Mouse (Mus musculus) urinary bladder, postnatal 36 days (tissue): ENCODE results near the gene Ago4.

ENCODE experiments used
- DNase-seq, 2 experiments: peaks; one replicate each; pipeline ENCODE4 v3.0.0; 2022; ENCODE audit warnings: low spot score in 2 of 2, mixed read lengths in 1 of 2

The Ago4 gene

GRCm38 (mm10) chr4:126468925-126469324, 64.3 kb downstream of the Ago4 start:
- no peak for DNase-seq

DNA sequence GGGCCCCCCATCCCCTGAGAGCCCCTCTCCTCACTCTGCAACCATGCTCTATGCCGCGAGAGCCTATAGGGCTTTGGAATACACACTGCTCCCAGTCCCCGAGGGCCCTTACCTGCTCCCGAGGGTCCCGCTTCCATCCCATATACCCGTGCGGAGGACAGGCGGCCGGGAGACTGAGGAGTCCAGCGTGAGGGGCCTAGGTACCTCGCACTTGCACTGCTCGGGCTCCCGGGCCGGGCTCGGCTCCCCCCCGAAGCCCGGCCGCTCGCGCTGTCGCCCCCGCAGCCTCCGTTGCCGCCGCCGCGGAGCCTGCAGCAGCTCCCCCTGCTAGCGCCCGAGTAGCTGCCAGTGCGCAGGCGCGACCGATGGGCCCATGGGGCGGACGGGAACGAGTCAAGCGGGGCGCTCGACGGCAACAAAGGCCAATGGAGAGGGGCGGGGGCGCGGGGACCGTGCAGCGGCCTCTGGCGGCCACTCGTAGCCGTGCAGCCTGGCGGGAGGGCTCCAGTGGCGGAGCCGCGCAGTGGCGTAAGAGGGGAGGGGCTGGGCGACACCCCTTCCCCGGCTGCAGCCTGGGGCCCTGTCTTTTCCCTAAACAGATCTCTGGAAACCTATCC, 64.9 kb downstream of the Ago4 start, which contains the start of gene Ago1:
Gene Ago1, minus strand, starts transcription at position 299 of the 617 bp plus-strand sequence.
- DNase-seq, result peak; percentile 90 to 95

DNA sequence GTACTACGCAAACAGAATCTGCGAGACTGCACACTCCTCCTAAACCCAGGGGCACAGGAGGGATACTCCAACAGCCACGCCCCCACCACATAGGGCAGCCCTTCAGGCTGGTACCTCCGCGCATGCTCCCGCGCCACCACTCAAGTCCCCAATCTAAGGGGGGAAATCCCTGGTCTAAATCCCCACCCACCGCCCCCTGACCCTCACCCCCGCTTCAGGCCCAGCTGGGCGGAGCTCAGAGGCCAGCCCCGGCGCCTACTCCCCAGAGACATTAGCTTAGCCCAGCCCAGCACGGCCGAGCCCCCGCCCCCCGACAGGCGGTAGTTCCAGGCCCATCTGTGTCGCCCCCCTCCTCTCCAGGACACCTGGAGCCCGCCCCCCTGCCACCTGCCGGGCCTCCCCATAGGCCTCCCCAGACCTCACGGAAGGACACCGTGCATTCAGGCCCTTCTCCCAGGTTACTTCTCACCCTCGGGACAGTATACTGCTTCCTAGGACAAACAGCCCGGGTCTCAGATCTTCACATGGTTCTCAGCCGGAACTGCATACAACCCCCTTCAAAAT, 65.5 kb downstream of the Ago4 start:
- peak; percentile 29 to 45 for DNase-seq

DNA sequence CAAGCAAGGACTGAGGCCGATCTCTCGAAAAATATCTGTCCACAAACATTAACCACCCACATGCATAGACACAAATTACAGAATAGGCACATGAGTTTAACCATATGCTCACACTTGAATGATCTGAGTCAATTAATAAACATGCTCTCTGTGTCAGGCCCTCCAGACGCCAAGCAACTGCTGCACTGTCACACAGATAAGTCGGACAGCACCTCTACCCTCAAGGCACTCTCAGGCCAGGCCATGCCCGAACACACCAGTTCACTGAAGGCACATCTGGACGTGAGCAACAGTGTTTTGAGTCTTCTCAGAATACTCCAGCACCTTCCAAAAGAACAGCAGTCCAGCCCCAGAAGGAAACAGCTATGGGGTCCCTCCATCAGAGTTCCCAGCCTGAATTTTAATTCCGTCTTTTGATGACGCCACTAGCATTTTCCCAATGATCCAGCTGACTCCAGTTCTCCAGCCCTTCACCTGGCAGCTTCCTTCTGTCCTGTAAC, 67.0 kb downstream of the Ago4 start:
- DNase-seq, result no peak

- DNase-seq, result no peak
Observed at GRCm38 (mm10) chr4:126465843-126466242, 67.4 kb downstream of the Ago4 start.

- DNase-seq, result no peak
Observed at GRCm38 (mm10) chr4:126464892-126465235, 68.4 kb downstream of the Ago4 start.

- DNase-seq, result no peak
Observed at GRCm38 (mm10) chr4:126464189-126464891, 68.9 kb downstream of the Ago4 start.

- no peak for DNase-seq
Observed at GRCm38 (mm10) chr4:126455441-126455840, 77.8 kb downstream of the Ago4 start.

GRCm38 (mm10) chr4:126454547-126455254, 78.6 kb downstream of the Ago4 start:
- DNase-seq, result no peak

DNA sequence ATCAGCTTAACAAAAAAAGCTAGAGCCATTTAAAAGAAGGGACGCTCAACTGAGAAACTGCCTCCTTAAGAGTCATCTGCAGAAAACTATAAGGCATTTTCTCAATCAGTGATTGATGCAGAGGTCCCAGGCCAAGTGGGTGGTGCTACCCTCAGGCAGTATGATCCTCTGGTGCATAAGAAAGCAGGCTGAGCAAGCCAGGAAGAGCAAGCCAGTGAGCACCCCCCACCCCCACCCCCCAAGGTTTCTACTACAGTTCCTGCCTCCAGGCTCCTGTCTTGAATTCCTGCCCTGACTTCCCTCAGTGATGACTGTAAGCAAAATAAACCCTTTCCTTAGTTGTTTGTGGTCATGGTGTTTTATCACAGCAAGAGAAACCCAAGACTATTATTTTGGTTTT, 83.0 kb downstream of the Ago4 start:
- no peak for DNase-seq

DNA sequence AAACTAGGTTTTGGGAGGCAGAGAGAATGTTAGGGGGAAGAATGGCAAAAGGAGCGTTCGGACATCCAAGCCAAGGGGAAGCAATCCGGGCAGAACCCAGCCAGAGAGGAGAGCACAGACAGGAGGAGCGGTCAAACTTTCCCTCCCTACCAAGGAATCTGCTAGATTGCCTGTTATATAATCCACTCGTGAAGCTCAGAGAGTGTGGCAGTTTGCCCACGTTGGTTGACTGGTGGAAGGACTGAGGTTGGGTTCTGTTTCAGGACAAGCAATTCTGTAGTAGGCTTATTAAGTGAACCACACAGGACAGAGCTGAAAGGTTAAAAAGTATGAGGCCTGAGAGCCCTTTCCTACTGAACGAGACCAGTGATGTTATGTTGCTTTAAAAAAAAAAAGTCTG, 86.1 kb downstream of the Ago4 start:
- no peak for DNase-seq

- DNase-seq, result no peak
Observed at GRCm38 (mm10) chr4:126444528-126444927, 88.7 kb downstream of the Ago4 start.
